Mouse (Mus musculus): ENCODE measurements around the gene Bdp1. TPM values are rescaled to one million over a fixed set of nuclear protein-coding genes. Genes with fewer than 3 reads are reported as not detected.

The Bdp1 gene
- polyA plus RNA-seq, 1 experiment, result 4.8 TPM

- TF ChIP-seq CTCF (IDR thresholded peaks at IDR 0.05; ENCODE audit: borderline replicate concordance, control insufficient read depth, extremely low read depth, insufficient read depth, low read length, poor library complexity) (no peak), POLR2A (IDR thresholded peaks at IDR 0.05; ENCODE audit: control insufficient read depth, extremely low read depth, insufficient read depth, low read length, poor library complexity) (no peak)
- Histone ChIP-seq H3K4me1 (replicated peaks; ENCODE audit: control insufficient read depth, insufficient read depth, low read length) (no peaks in the 10 kb centered on the region), H3K4me3 (ENCODE audit: control insufficient read depth, insufficient read depth, low read length) (no peak overlapping the region), H3K27ac (ENCODE audit: control insufficient read depth, insufficient read depth, low read length) (no peak overlapping the region), H3K27me3 (ENCODE audit: control insufficient read depth, insufficient read depth, low read length) (no peaks in the 10 kb centered on the region), H3K36me3 (ENCODE audit: control insufficient read depth, insufficient read depth, low read length) (no peaks in the 10 kb centered on the region)
- 50% methylated on average over 5 of the region's 5 CpGs for WGBS
- DNase-seq, result no peak
These were observed 133.8 kb downstream of the Bdp1 start for GRCm38 (mm10) chr13:99970089-99970488.

Other genes with a start within 250 kb of the Bdp1 start
- 0.22 TPM in 1 of 2 replicates, not detected in the other for gene Cartpt, start 203.0 kb downstream of the Bdp1 start, polyA plus RNA-seq (2012; rRNA removed)
- 7.7 and 8.0 TPM in 2 replicates for gene Mccc2, start 88.4 kb downstream of the Bdp1 start, polyA plus RNA-seq (2012; rRNA removed)
- 3.6 and 4.4 TPM in 2 replicates for gene Serf1, start 3.9 kb upstream of the Bdp1 start, polyA plus RNA-seq (2012; rRNA removed)
- gene Smn1, start 20.8 kb upstream of the Bdp1 start, polyA plus RNA-seq (2012; rRNA removed), result 22.8 TPM in 2 replicates
- gene Naip2, start 98.0 kb upstream of the Bdp1 start, polyA plus RNA-seq (2012; rRNA removed), result 1.1 and 1.5 TPM in 2 replicates
- gene Naip5, start 142.3 kb upstream of the Bdp1 start, polyA plus RNA-seq (2012; rRNA removed), result 1.5 and 1.7 TPM in 2 replicates
- gene Naip6, start 213.6 kb upstream of the Bdp1 start, polyA plus RNA-seq (2012; rRNA removed), result 1.3 and 2.0 TPM in 2 replicates